8 mouse cellular contexts compared by ENCODE assay signal in the genomic region with DNA sequence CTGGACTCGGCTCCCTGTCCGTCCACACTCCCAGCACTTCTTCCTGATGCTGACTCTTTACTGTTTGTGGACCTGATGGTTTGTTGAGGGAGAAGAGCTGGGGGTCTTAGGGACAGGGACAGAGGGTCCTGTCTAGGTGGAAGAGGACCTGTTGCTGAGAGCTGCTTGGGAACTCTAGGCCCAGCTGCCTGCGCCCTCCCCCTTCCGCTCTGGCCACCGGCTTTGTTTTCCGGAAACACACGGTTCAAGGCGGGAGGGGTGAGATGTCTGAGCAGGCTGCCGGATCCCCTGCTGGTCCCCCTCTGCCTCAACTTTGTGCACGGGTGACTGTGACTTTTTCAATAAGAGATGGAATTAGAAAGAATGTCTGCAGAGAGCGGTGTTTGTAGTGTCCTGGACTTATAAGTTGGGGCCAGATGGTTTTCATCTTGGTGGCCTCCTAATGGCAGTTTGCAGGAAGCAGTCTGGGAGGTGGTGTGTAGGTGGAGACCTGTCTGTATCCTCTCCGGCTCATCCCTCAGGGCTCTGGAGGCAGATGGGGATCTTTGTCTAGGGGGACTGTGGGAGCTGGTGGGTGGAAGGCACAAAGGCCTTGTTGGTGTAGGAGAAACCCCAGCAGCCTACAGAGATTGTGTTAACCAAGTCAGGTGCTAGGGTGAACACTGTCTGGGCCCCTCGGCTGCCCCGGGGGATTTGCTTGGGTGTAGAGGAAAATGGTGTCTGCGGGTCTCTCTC. TPM values are rescaled to one million over a fixed set of nuclear protein-coding genes. Genes with fewer than 3 reads are reported as not detected.
DNase-seq lines count a peak whose midpoint lies in the region; ATAC-seq and TF ChIP-seq lines count a peak whose summit lies in the region.

No protein-coding gene starts in this region.

- ATAC-seq in embryonic facial prominence, embryonic 15.5 days (ENCODE audit: insufficient number of reproducible peaks, low FRiP score, low TSS enrichment, low read depth) = no peak

- peaks cover 80% of the 10 kb centered on the region for H3K4me1 ChIP-seq in E14TG2a.4 (replicated peaks; ENCODE audit: low read depth, low read length)
- peaks cover 47% of the 10 kb centered on the region for H3K4me1 ChIP-seq in embryonic facial prominence, embryonic 15.5 days

- peak overlapping the region; percentile 89 for H3K27ac ChIP-seq in embryonic facial prominence, embryonic 15.5 days (replicated peaks)

- DNase-seq in adrenal gland, adult 18-20 months (ENCODE audit: low spot score in 2 of 2) = peak; percentile 40 to 62
- peak; percentile 66 to 75 for DNase-seq in heart, postnatal 14 days
- DNase-seq in kidney, postnatal 25 days = peak; percentile 76 to 84
- DNase-seq in lung, postnatal 4 days = peak; percentile 74 to 78
- DNase-seq in spleen, adult 12 weeks (ENCODE audit: low spot score) = peak; percentile 51
- DNase-seq in left cerebral cortex, postnatal 4 days = no peak

- no peak for TF ChIP-seq CTCF in E14TG2a.4 (conservative IDR thresholded peaks at IDR 0.05; ENCODE audit: low read length)

- H3K36me3 ChIP-seq in E14TG2a.4 (ENCODE audit: insufficient read depth, low read length) = peaks cover 46% of the 10 kb centered on the region
- 0 out of 2 replicates have a peak, but pooled peaks cover 4% of the 10 kb centered on the region for H3K36me3 ChIP-seq in embryonic facial prominence, embryonic 15.5 days

- H3K4me3 ChIP-seq in E14TG2a.4 (replicated peaks; ENCODE audit: low read length) = peak overlapping the region; percentile 95
- H3K4me3 ChIP-seq in embryonic facial prominence, embryonic 15.5 days (replicated peaks) = peak overlapping the region; percentile 78

- H3K9me3 ChIP-seq in E14TG2a.4 (ENCODE audit: low read length) = no peaks in the 10 kb centered on the region
- no peaks in the 10 kb centered on the region for H3K9me3 ChIP-seq in embryonic facial prominence, embryonic 15.5 days (replicated peaks)

- no peaks in the 10 kb centered on the region for H3K27me3 ChIP-seq in E14TG2a.4 (ENCODE audit: insufficient read depth, low read length)
- H3K27me3 ChIP-seq in embryonic facial prominence, embryonic 15.5 days = no peaks in the 10 kb centered on the region

- H3K9ac ChIP-seq in embryonic facial prominence, embryonic 15.5 days = peak overlapping the region; percentile 87

- peak overlapping the region; percentile 91 for H3K4me2 ChIP-seq in embryonic facial prominence, embryonic 15.5 days (replicated peaks)

- 6% methylated on average over 15 of the region's 15 CpGs for WGBS in embryonic facial prominence, embryonic 15.5 days

- intact Hi-C loops in heart, postnatal 14 days (cut with DNase I) = loop anchor here (5.0 kb wide), 1 partner anchor 34 kb away; a partner anchor contains a TSS
- intact Hi-C loops in left cerebral cortex, postnatal 4 days (cut with DNase I) = no loop called here

RNA-seq across cellular contexts. Expression of a gene that starts 1.0 kb away (rescaled TPM):
- 100 to 1,000 TPM; 134 to 140 TPM for total RNA-seq in adrenal gland, adult 18-20 months (2021)
- 172 and 190 TPM in 2 replicates for polyA plus RNA-seq in embryonic facial prominence, embryonic 15.5 days (2015; fragmentation: Nextera tagmentation; extraction: Ambion mirVana)
- 100 to 1,000 TPM; 123 to 131 TPM for total RNA-seq in heart, postnatal 14 days (2021)
- total RNA-seq in left cerebral cortex, postnatal 4 days (2021) = 100 to 1,000 TPM; 130 to 138 TPM

RNA-seq across cellular contexts. Expression of a gene that starts 17.8 kb away (rescaled TPM):
- total RNA-seq in adrenal gland, adult 18-20 months (2021) = 1 to 10 TPM; 2.6 to 3.0 TPM
- 4.8 TPM in 2 replicates for polyA plus RNA-seq in embryonic facial prominence, embryonic 15.5 days (2015; fragmentation: Nextera tagmentation; extraction: Ambion mirVana)
- under 1 TPM; 0.55 to 0.71 TPM for total RNA-seq in heart, postnatal 14 days (2021)
- total RNA-seq in left cerebral cortex, postnatal 4 days (2021) = 1 to 10 TPM; 3.7 to 4.8 TPM

RNA-seq across cellular contexts. Expression of a gene that starts 20.9 kb away (rescaled TPM):
- 1 to 10 TPM; 1.8 to 2.1 TPM for total RNA-seq in adrenal gland, adult 18-20 months (2021)
- polyA plus RNA-seq in embryonic facial prominence, embryonic 15.5 days (2015; fragmentation: Nextera tagmentation; extraction: Ambion mirVana) = 7.0 and 7.5 TPM in 2 replicates
- total RNA-seq in heart, postnatal 14 days (2021) = 1 to 10 TPM; 1.6 to 1.8 TPM
- total RNA-seq in left cerebral cortex, postnatal 4 days (2021) = 1 to 10 TPM; 2.9 to 3.6 TPM

RNA-seq across cellular contexts. Expression of a gene that starts 21.0 kb away (rescaled TPM):
- total RNA-seq in adrenal gland, adult 18-20 months (2021) = 10 to 100 TPM; 49.7 to 54.4 TPM
- 99.1 and 108 TPM in 2 replicates for polyA plus RNA-seq in embryonic facial prominence, embryonic 15.5 days (2015; fragmentation: Nextera tagmentation; extraction: Ambion mirVana)
- total RNA-seq in heart, postnatal 14 days (2021) = 10 to 100 TPM; 19.8 to 23.5 TPM
- 10 to 100 TPM; 30.9 to 34.5 TPM for total RNA-seq in left cerebral cortex, postnatal 4 days (2021)

RNA-seq across cellular contexts. Expression of a gene that starts 33.2 kb away (rescaled TPM):
- 10 to 100 TPM; 51.4 to 58.5 TPM for total RNA-seq in adrenal gland, adult 18-20 months (2021)
- 82.2 and 82.7 TPM in 2 replicates for polyA plus RNA-seq in embryonic facial prominence, embryonic 15.5 days (2015; fragmentation: Nextera tagmentation; extraction: Ambion mirVana)
- total RNA-seq in heart, postnatal 14 days (2021) = 10 to 100 TPM; 40.6 to 41.9 TPM
- total RNA-seq in left cerebral cortex, postnatal 4 days (2021) = 10 to 100 TPM; 80.9 to 83.2 TPM
